Mouse (Mus musculus): ENCODE measurements around the gene Arhgef10l. TPM values are rescaled to one million over a fixed set of nuclear protein-coding genes. Genes with fewer than 3 reads are reported as not detected.

Arhgef10l gene
- polyA plus RNA-seq, 1 experiment: 14.2 TPM

GRCm38 (mm10) chr4:140673527-140674264, 7.9 kb upstream of the Arhgef10l start:
- H3K4me1 ChIP-seq (ENCODE audit: control insufficient read depth, insufficient read depth, insufficient read length, low read length): no peaks in the 10 kb centered on the region; the same call in 1 of the 2 replicates
- no peak for TF ChIP-seq CTCF (IDR thresholded peaks at IDR 0.05; ENCODE audit: extremely low read depth, insufficient read length, insufficient replicate concordance, low read depth, low read length)
- no peak for TF ChIP-seq POLR2A (IDR thresholded peaks at IDR 0.05; ENCODE audit: low read depth, low read length)
- no peak overlapping the region for H3K27ac ChIP-seq (ENCODE audit: insufficient read depth, low read depth, low read length)
- no peaks in the 10 kb centered on the region for H3K27me3 ChIP-seq (ENCODE audit: control insufficient read depth, insufficient read depth, low read length)
- no peak overlapping the region for H3K4me3 ChIP-seq (ENCODE audit: low read depth, low read length)
- no peaks in the 10 kb centered on the region for H3K36me3 ChIP-seq (ENCODE audit: control insufficient read depth, insufficient read depth, low read length)
- WGBS: 52% methylated on average over 12 of the region's 12 CpGs

DNA sequence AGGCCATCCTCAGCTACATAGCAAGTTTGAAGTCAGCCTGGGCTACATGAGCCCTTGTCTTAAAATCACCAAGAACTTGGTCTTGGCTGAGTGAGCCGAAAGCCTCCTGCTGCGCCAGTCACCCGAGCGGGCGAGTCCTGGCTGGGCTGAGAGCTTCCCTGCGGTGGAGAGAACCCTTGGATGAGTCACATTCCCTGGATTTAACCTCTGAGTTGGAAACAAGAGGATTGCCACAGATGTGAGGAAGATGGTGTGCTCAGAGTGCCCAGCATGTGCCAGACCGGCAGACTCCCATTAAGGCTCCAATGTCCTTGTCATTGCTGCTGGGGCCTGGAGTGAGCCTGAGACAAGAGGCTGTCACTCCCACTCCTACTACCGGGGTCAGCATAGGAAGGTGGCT, 2.0 kb upstream of the Arhgef10l start:
- Histone ChIP-seq H3K4me3 (ENCODE audit: low read depth, low read length) (no peak overlapping the region), H3K27ac (ENCODE audit: insufficient read depth, low read depth, low read length) (no peak overlapping the region), H3K4me1 (ENCODE audit: control insufficient read depth, insufficient read depth, insufficient read length, low read length) (peaks cover 2% of the 10 kb centered on the region; the same call in 1 of the 2 replicates), H3K36me3 (ENCODE audit: control insufficient read depth, insufficient read depth, low read length) (no peaks in the 10 kb centered on the region), H3K27me3 (ENCODE audit: control insufficient read depth, insufficient read depth, low read length) (no peaks in the 10 kb centered on the region)
- 84% methylated on average over 8 of the region's 8 CpGs for WGBS
- TF ChIP-seq POLR2A (IDR thresholded peaks at IDR 0.05; ENCODE audit: low read depth, low read length) (no peak), CTCF (IDR thresholded peaks at IDR 0.05; ENCODE audit: extremely low read depth, insufficient read length, insufficient replicate concordance, low read depth, low read length) (no peak)

DNA sequence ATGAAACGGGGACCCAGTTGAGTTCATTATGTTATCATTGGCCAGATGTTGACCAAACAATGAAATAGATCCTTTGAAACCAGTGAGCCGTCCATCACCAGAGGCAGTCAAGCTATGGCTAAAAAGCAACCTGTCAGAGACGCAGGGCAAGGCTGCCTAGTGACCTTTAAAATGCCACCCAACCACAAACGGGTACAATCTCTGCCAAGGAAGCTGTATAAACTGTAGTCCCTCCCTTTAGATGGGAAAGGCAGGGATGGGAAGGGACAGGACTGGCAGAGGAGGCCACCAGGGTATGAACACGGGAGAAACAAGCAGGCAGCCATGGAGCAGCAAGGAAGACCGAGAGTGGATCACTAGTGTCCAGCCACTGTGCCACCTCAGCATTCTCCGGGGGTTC, 759 bp downstream of the Arhgef10l start:
- H3K4me1 ChIP-seq (ENCODE audit: control insufficient read depth, insufficient read depth, insufficient read length, low read length): peaks cover 2% of the 10 kb centered on the region; the same call in 1 of the 2 replicates
- H3K27me3 ChIP-seq (ENCODE audit: control insufficient read depth, insufficient read depth, low read length): no peaks in the 10 kb centered on the region
- no peak for TF ChIP-seq POLR2A (IDR thresholded peaks at IDR 0.05; ENCODE audit: low read depth, low read length)
- TF ChIP-seq CTCF (IDR thresholded peaks at IDR 0.05; ENCODE audit: extremely low read depth, insufficient read length, insufficient replicate concordance, low read depth, low read length): no peak
- no peaks in the 10 kb centered on the region for H3K36me3 ChIP-seq (ENCODE audit: control insufficient read depth, insufficient read depth, low read length)
- H3K27ac ChIP-seq (ENCODE audit: insufficient read depth, low read depth, low read length): no peak overlapping the region
- 75% methylated on average over 7 of the region's 7 CpGs for WGBS
- no peak overlapping the region for H3K4me3 ChIP-seq (ENCODE audit: low read depth, low read length)

DNA sequence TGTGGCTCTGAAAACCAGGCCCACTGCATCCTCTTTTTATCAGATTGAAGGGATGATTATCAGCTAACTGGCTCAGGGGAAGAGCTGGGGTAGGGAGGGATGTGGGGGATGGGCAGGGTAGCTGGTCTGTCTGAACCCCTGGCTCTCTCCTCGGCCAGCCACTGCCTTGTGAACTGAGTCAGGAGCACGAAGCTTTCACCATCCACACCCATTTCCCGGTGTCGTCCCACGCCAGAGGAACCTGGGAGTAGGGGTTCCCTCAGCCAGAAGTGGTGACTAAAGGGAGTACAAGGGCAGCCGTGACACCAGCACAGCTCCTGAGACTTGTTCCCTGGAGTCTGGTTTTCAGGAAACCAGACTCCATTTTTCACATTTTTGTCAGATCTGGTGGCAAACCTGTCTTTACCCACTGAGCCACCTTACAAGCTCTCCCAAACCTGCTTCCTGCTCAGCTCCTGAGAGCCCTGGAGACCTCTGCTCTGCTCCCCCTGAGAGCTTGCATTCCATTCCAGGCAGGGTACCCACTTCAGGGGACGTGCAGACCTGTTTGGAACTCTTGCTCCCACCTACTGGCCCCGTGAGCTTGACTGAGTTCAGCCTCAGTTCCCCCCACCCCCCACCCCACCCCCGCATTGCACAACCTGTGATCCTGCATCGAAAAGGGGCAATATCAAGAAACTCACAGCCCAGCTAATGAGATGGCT, 2.8 kb downstream of the Arhgef10l start:
- 74% methylated on average over 10 of the region's 10 CpGs for whole genome bisulfite sequencing
- Histone ChIP-seq H3K27ac (ENCODE audit: insufficient read depth, low read depth, low read length) (no peak overlapping the region), H3K36me3 (ENCODE audit: control insufficient read depth, insufficient read depth, low read length) (no peaks in the 10 kb centered on the region), H3K4me1 (ENCODE audit: control insufficient read depth, insufficient read depth, insufficient read length, low read length) (peaks cover 2% of the 10 kb centered on the region), H3K27me3 (ENCODE audit: control insufficient read depth, insufficient read depth, low read length) (no peaks in the 10 kb centered on the region), H3K4me3 (ENCODE audit: low read depth, low read length) (no peak overlapping the region)
- TF ChIP-seq POLR2A (IDR thresholded peaks at IDR 0.05; ENCODE audit: low read depth, low read length): no peak
- no peak for TF ChIP-seq CTCF (IDR thresholded peaks at IDR 0.05; ENCODE audit: extremely low read depth, insufficient read length, insufficient replicate concordance, low read depth, low read length)

GRCm38 (mm10) chr4:140662453-140662852, 3.4 kb downstream of the Arhgef10l start:
- Histone ChIP-seq H3K36me3 (ENCODE audit: control insufficient read depth, insufficient read depth, low read length) (no peaks in the 10 kb centered on the region), H3K4me1 (ENCODE audit: control insufficient read depth, insufficient read depth, insufficient read length, low read length) (peaks cover 6% of the 10 kb centered on the region), H3K27ac (ENCODE audit: insufficient read depth, low read depth, low read length) (no peak overlapping the region), H3K4me3 (ENCODE audit: low read depth, low read length) (no peak overlapping the region), H3K27me3 (ENCODE audit: control insufficient read depth, insufficient read depth, low read length) (peaks cover 5% of the 10 kb centered on the region; the same call in 1 of the 2 replicates)
- TF ChIP-seq CTCF (IDR thresholded peaks at IDR 0.05; ENCODE audit: extremely low read depth, insufficient read length, insufficient replicate concordance, low read depth, low read length) (no peak), POLR2A (IDR thresholded peaks at IDR 0.05; ENCODE audit: low read depth, low read length) (no peak)
- WGBS: 59% methylated on average over 7 of the region's 7 CpGs

DNA sequence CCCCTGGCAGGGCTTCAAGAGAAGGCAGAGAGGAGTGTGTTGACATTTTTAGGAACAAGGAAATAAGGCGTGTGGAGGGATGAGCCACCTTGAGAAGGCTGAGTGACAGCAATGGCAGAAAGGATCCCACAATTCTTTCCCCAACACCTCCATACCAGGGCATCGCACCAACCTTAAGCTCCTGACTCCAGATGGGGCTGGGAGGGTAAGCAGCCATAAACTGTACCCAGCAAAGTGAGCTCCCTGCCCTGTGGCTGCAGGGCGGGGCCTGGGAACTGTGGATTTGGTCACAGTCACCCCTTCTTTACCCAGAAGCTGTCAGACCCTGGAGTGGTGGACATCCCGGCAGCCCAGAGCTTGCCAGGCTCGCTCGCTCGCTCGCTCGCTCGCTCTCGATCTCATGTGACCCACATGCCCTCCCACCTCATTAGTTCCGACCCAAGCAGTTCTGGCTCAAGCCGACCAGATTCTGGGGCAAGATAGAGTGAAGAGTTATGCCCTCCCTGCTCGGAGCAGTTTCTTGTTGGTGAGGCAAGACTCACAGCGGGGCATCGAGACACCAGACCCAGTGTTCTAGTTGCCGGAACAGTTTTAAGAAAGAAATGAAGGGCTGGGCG, 4.3 kb downstream of the Arhgef10l start:
- 73% methylated on average over 18 of the region's 18 CpGs for WGBS

More for the DNA sequence above, 4.3 kb downstream of the Arhgef10l start:
- Histone ChIP-seq H3K4me3 (ENCODE audit: low read depth, low read length) (no peak overlapping the region), H3K4me1 (ENCODE audit: control insufficient read depth, insufficient read depth, insufficient read length, low read length) (peaks cover 9% of the 10 kb centered on the region), H3K27ac (ENCODE audit: insufficient read depth, low read depth, low read length) (no peak overlapping the region), H3K27me3 (ENCODE audit: control insufficient read depth, insufficient read depth, low read length) (peaks cover 8% of the 10 kb centered on the region; the same call in 1 of the 2 replicates), H3K36me3 (ENCODE audit: control insufficient read depth, insufficient read depth, low read length) (no peaks in the 10 kb centered on the region)
- no peak for TF ChIP-seq POLR2A (IDR thresholded peaks at IDR 0.05; ENCODE audit: low read depth, low read length)
- TF ChIP-seq CTCF (IDR thresholded peaks at IDR 0.05; ENCODE audit: extremely low read depth, insufficient read length, insufficient replicate concordance, low read depth, low read length): no peak
